Mouse (Mus musculus) forebrain, embryonic 11.5 days (tissue): ENCODE data around the gene Gadd45gip1. TPM values are rescaled to one million over a fixed set of nuclear protein-coding genes. Genes with fewer than 3 reads are reported as not detected.
A peak's percentile ranks its signal among the peaks of the same experiment; 100 is the strongest.

Experiments used
- ATAC-seq: fragments of 200-750 bp; cut with Nextera tagmentation; replicated peaks from 2 replicates; pipeline ENCODE4 v1.8.0; 2017; ENCODE audit warnings: moderate TSS enrichment; ENCODE audit not compliant: low FRiP score
- DNase-seq: peaks from one replicate; pipeline ENCODE4 v3.0.0-alpha.2; 2017; ENCODE audit warnings: low spot score
- H3K27ac ChIP-seq: fragments of 300-500 bp; sonication (generic); 2 replicates; pipeline ENCODE4 v1.5.1; 2014; ENCODE audit warnings: low read depth, low read length
- H3K27me3 ChIP-seq: fragments of 300-500 bp; sonication (generic); 2 replicates; pipeline ENCODE4 v1.6.1; 2014; ENCODE audit warnings: mild to moderate bottlenecking, low read length, mixed read lengths; ENCODE audit not compliant: control insufficient read depth, insufficient read depth
- H3K36me3 ChIP-seq: fragments of 300-500 bp; sonication (generic); 2 replicates; pipeline ENCODE4 v1.6.1; 2014; ENCODE audit warnings: mild to moderate bottlenecking, low read length, moderate library complexity, mixed read lengths; ENCODE audit not compliant: control insufficient read depth, insufficient read depth
- H3K4me1 ChIP-seq: fragments of 300-500 bp; sonication (generic); replicated peaks from 2 replicates; pipeline ENCODE4 v1.6.1; 2014; ENCODE audit warnings: low read length, mixed read lengths; ENCODE audit not compliant: control insufficient read depth, insufficient read depth
- H3K4me2 ChIP-seq: fragments of 300-500 bp; sonication (generic); 2 replicates; pipeline ENCODE4 v1.6.1; 2014; ENCODE audit warnings: low read depth, mild to moderate bottlenecking, low read length, moderate library complexity, mixed read lengths; ENCODE audit not compliant: severe bottlenecking
- H3K4me3 ChIP-seq: fragments of 300-500 bp; sonication (generic); 2 replicates; pipeline ENCODE4 v1.5.1; 2014; ENCODE audit warnings: low read depth, low read length
- H3K9ac ChIP-seq: fragments of 300-500 bp; sonication (generic); 2 replicates; pipeline ENCODE4 v1.6.1; 2014; ENCODE audit warnings: low read length
- H3K9me3 ChIP-seq: fragments of 300-500 bp; sonication (generic); 2 replicates; pipeline ENCODE4 v1.6.1; 2016; ENCODE audit warnings: low read length, mixed read lengths; ENCODE audit not compliant: control insufficient read depth
- WGBS: fragments of 180-500 bp; shearing (Covaris S2); extraction: QIAGEN DNeasy Blood & Tissue Kit; methylation state at CpG from one replicate; pipeline ENCODE4 v1.1.7; 2014; 5-methylcytosine and 5-hydroxymethylcytosine counted together
- polyA plus RNA-seq: library from polyadenylated mRNA; unstranded; fragments of >200 nt; fragmentation: Nextera tagmentation; extraction: Ambion mirVana; gene quantifications from 2 replicates; pipeline ENCODE4 v1.2.1, GENCODE M21; 2014

The Gadd45gip1 gene
- polyA plus RNA-seq, 1 experiment from 2014 or later = 44.3 TPM

DNA sequence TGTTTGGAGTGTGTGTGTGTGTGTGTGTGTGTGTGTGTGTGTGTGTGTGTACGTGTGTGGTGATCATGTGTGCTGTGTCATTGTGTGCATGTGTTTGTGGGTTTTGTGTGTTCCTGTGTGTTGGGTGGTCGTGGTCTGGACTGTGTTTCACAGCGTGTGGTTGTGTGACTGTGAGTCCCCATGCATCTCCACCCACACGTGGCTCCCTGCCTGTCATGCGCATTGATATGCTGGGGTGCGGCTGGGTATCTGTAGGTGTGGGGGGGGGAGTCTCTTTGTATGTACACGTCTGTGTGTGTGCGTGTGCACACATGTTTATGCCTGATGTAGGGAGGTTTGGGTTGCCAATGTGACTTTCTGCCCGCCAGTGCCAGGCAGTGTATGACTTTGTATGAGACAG, 38.2 kb upstream of the Gadd45gip1 start:
- H3K9me3 ChIP-seq = no peaks in the 10 kb centered on the region
- ATAC-seq (no peak), DNase-seq (no peak)
- H3K36me3 ChIP-seq = no peaks in the 10 kb centered on the region
- H3K27me3 ChIP-seq = peaks cover 73% of the 10 kb centered on the region
- H3K4me1 ChIP-seq = peaks cover 5% of the 10 kb centered on the region; the same call in 1 of the 2 replicates
- no peak overlapping the region for H3K4me3 ChIP-seq
- WGBS = 82% methylated on average over 9 of the region's 9 CpGs
- no peak overlapping the region for H3K27ac ChIP-seq
- H3K9ac ChIP-seq = no peak overlapping the region
- H3K4me2 ChIP-seq = no peak overlapping the region

DNA sequence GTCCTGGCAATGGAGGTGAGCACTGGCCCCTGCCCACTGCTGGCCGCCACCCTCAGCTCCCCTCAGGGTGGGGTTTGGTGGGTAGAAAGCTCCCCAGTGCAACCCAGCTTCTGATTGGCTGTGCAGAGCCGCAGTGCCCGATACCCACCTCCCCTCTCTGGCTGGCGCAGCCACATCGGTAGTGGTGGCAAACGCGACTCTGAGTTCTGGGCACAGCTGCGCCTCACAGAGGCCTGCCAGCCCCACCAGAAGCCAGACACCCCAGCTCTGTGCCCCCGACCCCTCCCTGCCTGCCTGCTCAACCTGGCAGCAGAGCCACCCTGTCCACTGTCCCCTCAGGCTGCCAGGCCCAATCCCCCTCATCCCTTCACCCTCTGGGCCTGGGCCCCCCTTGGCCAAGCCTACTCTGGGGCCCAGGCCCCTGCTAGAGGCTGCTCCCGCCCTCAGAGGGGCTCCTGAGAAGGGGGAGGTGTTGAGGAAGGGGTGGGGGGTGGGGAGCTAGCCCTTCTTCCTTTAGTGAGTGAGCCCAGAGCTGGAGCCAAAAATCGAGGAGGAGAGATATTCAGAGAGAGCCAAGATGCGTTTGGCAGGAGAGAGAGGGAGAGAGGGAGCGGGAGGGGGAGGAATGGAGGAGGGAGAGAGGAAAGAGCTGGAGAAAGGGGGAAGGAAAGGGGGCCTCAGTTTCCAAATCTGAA, 37.4 kb upstream of the Gadd45gip1 start:
- Histone ChIP-seq H3K36me3 (no peaks in the 10 kb centered on the region), H3K27ac (no peak overlapping the region), H3K27me3 (peaks cover 73% of the 10 kb centered on the region), H3K4me2 (no peak overlapping the region), H3K9ac (peak overlapping the region; percentile 2; the same call in 1 of the 2 replicates), H3K9me3 (no peaks in the 10 kb centered on the region), H3K4me1 (peaks cover 5% of the 10 kb centered on the region; the same call in 1 of the 2 replicates), H3K4me3 (no peak overlapping the region)
- DNase-seq (no peak), ATAC-seq (no peak)
- WGBS = 63% methylated on average over 13 of the region's 13 CpGs

DNA sequence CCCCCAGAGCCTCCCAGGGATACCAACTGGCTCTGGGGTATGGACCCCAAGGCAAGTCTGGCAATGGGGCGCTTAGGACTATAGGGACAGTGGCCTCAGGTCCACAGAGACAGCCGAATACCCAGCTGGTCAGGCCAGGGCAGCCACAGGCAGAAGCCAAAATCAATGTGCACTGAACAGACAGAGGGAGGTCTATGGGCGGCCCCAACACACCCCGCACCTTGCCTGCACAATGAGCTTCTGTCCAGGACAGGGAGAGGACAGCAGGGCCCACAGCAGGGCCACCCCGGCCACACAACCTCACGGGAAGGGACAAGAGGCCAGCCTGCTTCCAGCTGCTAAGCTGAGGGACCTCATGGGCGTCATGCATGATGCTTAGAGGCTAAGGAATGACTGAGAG, 36.8 kb upstream of the Gadd45gip1 start:
- Histone ChIP-seq H3K27me3 (peaks cover 72% of the 10 kb centered on the region), H3K36me3 (no peaks in the 10 kb centered on the region), H3K9ac (no peak overlapping the region), H3K27ac (no peak overlapping the region), H3K4me1 (peaks cover 8% of the 10 kb centered on the region; the same call in 1 of the 2 replicates), H3K9me3 (no peaks in the 10 kb centered on the region), H3K4me2 (no peak overlapping the region), H3K4me3 (no peak overlapping the region)
- ATAC-seq (no peak), DNase-seq (no peak)
- WGBS = 40% methylated on average over 7 of the region's 7 CpGs

DNA sequence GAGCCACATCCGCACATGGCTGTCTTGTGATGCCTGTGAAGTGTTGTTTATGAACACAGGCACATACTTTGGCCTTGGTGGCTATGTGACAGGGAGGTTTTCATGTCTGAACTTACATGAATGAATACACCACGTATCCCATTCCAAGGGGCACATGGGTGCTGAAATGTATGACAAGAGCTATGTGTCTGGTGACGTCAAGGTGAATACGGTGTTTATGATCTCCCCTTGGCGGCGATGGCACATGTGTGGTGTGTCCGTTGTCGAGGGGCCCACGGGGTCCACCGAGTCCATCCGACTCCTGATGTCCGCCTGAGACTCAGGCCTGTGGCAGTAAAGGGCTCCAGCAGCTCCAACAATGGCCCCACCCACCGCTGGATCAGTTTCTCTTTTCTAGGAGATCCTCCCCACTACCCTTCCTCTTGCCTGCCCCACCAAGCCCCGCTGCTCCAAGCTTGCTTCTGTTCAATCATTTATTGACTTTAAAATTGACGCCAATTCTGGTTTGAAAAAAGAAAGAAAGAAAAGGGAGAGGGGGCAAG, 34.0 kb upstream of the Gadd45gip1 start:
- Histone ChIP-seq H3K9me3 (no peaks in the 10 kb centered on the region), H3K27me3 (peaks cover 72% of the 10 kb centered on the region), H3K9ac (no peak overlapping the region), H3K4me2 (no peak overlapping the region), H3K27ac (no peak overlapping the region), H3K4me3 (no peak overlapping the region), H3K36me3 (no peaks in the 10 kb centered on the region), H3K4me1 (peaks cover 8% of the 10 kb centered on the region; the same call in 1 of the 2 replicates)
- ATAC-seq = no peak
- no peak for DNase-seq
- WGBS = 78% methylated on average over 15 of the region's 15 CpGs

DNA sequence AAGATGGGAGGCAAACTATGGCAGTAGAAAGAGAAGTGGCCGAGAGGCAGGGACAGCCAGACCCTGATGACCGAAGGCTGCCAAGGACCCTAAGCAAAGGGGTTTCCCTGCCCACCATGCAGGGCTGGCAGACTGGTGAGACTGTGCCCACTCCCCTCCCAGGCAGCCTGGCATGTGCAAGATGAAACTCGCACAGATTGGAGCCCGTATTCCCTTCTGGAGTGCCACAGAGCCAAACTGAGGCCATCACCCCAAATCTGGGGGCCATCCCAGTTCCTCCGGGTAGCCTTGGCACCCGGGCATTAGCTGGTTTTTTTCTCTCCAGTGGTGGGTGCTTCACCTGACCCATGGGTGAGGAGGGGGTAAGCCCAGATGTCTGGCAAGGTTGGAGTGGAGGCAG, 33.4 kb upstream of the Gadd45gip1 start:
- Histone ChIP-seq H3K4me2 (no peak overlapping the region), H3K4me1 (peaks cover 8% of the 10 kb centered on the region; the same call in 1 of the 2 replicates), H3K9me3 (no peaks in the 10 kb centered on the region), H3K4me3 (no peak overlapping the region), H3K27ac (no peak overlapping the region), H3K36me3 (no peaks in the 10 kb centered on the region), H3K27me3 (peaks cover 73% of the 10 kb centered on the region), H3K9ac (no peak overlapping the region)
- WGBS = 73% methylated on average over 6 of the region's 6 CpGs
- ATAC-seq (no peak), DNase-seq (no peak)

DNA sequence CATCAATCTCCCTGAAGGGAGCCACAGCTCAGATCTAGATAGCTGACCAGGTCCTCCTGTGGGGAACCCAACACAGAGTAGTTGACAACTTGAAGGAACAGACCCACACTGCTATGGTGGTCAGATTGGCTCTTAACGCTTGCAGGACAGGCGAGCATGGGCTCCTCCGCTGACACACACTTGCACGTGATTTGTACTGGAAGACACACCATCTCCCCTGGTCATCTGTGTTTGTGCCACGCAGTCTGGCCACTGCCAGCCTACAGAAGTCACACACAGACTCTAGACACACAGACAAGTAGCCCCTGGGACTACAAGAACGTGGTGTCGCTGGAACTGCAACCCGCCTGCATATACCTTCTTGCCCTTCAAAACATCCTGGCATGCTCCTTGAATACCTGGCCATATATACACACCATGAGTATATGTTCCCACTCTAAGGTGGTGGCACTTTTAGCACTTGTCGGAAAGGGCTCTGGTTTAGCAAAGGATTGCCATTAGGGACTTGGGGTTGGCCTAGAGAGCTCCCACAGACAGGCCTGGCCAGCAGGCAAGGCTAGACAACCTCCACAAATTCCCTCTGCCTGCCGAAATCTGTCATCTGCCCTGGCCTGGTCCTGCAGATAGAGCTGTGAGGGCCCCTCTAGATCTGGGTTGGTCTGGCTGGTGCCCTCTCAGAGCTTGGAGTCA, 32.7 kb upstream of the Gadd45gip1 start:
- WGBS = 27% methylated on average over 10 of the region's 10 CpGs
- DNase-seq (no peak), ATAC-seq (no peak)
- no peak overlapping the region for H3K27ac ChIP-seq
- H3K9me3 ChIP-seq = no peaks in the 10 kb centered on the region
- peaks cover 8% of the 10 kb centered on the region; the same call in 1 of the 2 replicates for H3K4me1 ChIP-seq
- peak overlapping the region; percentile 86 for H3K9ac ChIP-seq
- peak overlapping the region; percentile 79 for H3K4me2 ChIP-seq
- H3K27me3 ChIP-seq = peaks cover 72% of the 10 kb centered on the region
- H3K36me3 ChIP-seq = no peaks in the 10 kb centered on the region
- H3K4me3 ChIP-seq = peak overlapping the region; percentile 80

DNA sequence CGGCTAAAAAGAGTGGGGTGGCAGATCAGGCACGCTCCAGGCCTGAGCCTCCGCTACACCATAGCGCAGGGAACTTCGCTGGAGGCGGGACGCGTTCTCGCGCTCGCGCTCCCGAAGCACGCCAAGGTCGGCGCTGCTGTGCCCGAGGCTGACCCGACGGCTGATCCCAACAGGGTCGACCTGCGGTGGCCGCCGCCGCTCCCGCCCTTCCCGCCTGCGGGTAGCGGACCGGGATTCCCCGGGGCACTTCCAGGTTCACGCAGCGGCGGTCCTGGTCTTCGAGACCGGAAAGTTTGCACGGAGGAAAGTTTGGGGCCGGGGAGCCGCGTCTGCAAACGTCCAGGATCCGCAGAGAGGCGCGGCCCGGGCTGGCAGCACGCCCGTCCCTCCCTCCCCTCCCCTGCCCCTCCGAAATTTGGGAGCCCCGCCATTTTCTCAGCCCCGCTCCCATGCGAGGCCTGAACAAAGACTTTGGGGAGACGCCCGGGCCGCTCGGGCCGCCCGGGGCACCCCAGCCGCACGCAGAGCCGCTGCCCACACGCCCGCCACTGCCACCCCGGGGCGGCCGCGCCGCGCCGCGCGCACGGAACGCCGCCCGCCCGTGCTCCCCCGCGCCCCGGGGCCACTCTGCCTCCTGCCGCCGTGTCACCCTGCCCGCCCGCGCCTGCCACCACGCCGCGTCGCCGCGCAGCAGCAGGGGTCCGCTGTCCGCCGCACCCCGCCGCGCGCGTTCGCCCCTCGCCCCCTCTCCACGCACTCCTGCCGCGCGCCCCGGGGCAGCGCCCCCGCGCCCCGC, 32.0 kb upstream of the Gadd45gip1 start:
- DNase-seq (peak; percentile 77), ATAC-seq (no peak; the same call in 1 of the 2 replicates)
- Histone ChIP-seq H3K4me1 (peaks cover 8% of the 10 kb centered on the region; the same call in 1 of the 2 replicates), H3K27me3 (peaks cover 72% of the 10 kb centered on the region), H3K4me3 (peak overlapping the region; percentile 80), H3K9me3 (no peaks in the 10 kb centered on the region), H3K27ac (no peak overlapping the region; the same call in 1 of the 2 replicates), H3K4me2 (peak overlapping the region; percentile 79), H3K36me3 (no peaks in the 10 kb centered on the region), H3K9ac (peak overlapping the region; percentile 86)
- WGBS = under 1% methylated on average over 79 of the region's 108 CpGs
